Mouse (Mus musculus): ENCODE results near the gene Ank2. TPM values are rescaled to one million over a fixed set of nuclear protein-coding genes. Genes with fewer than 3 reads are reported as not detected.

Gene Ank2
- polyA plus RNA-seq, 1 experiment from 2014 or later = 49.5 TPM

GRCm38 (mm10) chr3:127235271-127235670, 263.9 kb downstream of the Ank2 start:
- no peak for ATAC-seq (ENCODE audit: insufficient number of reproducible peaks, insufficient read depth, low FRiP score, low read depth)
- Histone ChIP-seq H3K9me3 (ENCODE audit: control insufficient read depth, low read length) (no peaks in the 10 kb centered on the region), H3K36me3 (ENCODE audit: control insufficient read depth, insufficient read depth, low read length) (no peaks in the 10 kb centered on the region), H3K4me3 (ENCODE audit: control insufficient read depth in 1 of 2, insufficient read depth in 1 of 2, low read depth in 1 of 2, low read length in 2 of 2) (no peak overlapping the region), H3K27me3 (ENCODE audit: control insufficient read depth, insufficient read depth, low read length) (no peaks in the 10 kb centered on the region), H3K9ac (ENCODE audit: low read length) (no peak overlapping the region), H3K4me2 (ENCODE audit: low read length) (no peak overlapping the region), H3K4me1 (ENCODE audit: control insufficient read depth in 2 of 2, insufficient read depth in 2 of 2, low read length in 2 of 2) (no peaks in the 10 kb centered on the region), H3K27ac (replicated peaks in 1 of 2; ENCODE audit: control insufficient read depth in 1 of 2, insufficient read depth in 1 of 2, low read depth in 2 of 2, low read length in 2 of 2) (no peak overlapping the region)
- WGBS = 91% methylated on average over 5 of the region's 5 CpGs

DNA sequence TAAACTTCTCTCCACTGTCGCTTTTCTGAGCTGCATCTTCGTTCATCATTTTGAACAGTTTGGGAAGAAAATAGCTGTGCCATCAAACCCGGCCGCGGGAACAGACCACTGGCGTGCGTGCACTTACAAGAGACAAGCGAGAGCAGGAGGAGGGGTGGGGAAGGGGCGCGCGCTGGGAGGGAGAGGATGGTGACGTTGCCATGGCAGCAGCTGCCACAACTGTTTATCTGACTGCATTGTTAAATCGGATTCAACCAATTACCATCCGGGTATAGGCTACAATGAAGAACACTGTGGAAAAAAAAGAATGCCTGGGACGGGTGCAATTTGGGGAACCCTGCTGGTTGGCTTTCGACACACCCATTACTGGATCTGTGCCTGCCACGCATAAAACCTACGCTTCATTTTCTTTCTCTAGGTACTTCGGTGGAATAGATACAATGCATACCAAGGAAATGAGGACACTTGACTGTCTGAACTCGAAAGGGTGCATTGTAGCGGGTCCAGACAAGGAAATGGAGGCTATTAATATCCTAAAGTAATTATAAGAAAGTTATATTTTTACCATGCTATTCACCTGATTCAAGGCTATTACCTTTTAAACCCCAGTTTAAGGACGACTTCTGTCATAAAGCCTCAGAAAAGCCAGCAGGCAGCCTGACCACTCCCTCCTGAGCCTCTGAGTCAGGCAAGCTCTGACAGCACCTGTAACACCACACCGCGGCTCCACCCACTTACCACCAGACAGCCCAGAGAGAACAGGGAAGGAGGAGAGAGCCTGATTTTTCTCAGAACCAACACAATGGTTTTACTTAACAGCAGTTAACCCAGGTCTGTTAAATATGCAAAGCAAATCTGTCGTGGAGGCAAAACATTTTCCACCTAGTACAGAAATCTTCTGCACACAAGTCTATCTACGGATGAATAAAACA, 273.1 kb downstream of the Ank2 start:
- Histone ChIP-seq H3K4me1 (ENCODE audit: control insufficient read depth in 2 of 2, insufficient read depth in 2 of 2, low read length in 2 of 2) (peaks cover 2 to 10% of the 10 kb centered on the region in 2 experiments; a peak in 3 of 4 replicates), H3K9ac (ENCODE audit: low read length) (peak overlapping the region; percentile 21; the same call in 1 of the 2 replicates), H3K4me2 (ENCODE audit: low read length) (peak overlapping the region; percentile 88)

DNA sequence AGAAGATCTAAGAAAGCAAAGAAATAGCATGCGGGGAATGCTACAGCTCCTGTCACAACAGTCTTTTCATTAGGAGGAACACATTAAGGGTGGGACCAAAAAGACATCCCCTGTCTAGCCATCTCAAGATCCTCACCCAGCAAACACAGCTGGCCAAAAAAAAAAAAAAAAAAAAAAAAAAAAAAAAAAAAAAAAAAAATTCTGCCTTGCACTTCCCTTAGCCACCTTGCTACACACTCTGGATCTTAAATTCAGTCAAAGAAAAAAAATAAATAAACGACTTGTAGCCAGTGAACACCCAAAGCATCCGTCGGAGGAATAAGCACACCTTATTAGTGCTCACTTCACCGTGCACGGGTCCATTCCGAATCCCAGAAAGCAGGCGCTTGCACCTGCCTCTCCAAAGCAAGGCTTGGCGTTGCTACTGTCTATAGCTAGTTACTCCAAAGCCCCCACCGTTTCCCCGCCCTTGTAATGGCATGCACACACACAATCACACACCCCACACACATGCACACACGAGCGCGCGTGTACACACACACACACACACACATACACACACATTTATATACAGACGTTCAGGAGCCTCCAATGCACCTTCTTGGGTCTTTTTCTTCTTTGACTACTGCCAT, 273.9 kb downstream of the Ank2 start:
- ATAC-seq (ENCODE audit: insufficient number of reproducible peaks, insufficient read depth, low FRiP score, low read depth) = no peak
- 0 out of 2 replicates have a peak overlapping the region, but pooled peaks have one; percentile 21 for H3K9ac ChIP-seq (ENCODE audit: low read length)
- WGBS = 17% methylated on average over 16 of the region's 16 CpGs

More for the DNA sequence above, 273.1 kb downstream of the Ank2 start:
- H3K27ac ChIP-seq (replicated peaks in 1 of 2; ENCODE audit: control insufficient read depth in 1 of 2, insufficient read depth in 1 of 2, low read depth in 2 of 2, low read length in 2 of 2) = no peak overlapping the region
- no peaks in the 10 kb centered on the region for H3K27me3 ChIP-seq (ENCODE audit: control insufficient read depth, insufficient read depth, low read length)
- no peaks in the 10 kb centered on the region for H3K9me3 ChIP-seq (ENCODE audit: control insufficient read depth, low read length)
- peak overlapping the region; percentile 35 to 39 for H3K4me3 ChIP-seq (ENCODE audit: control insufficient read depth in 1 of 2, insufficient read depth in 1 of 2, low read depth in 1 of 2, low read length in 2 of 2)
- 5% methylated on average over 26 of the region's 26 CpGs for WGBS
- no peak for ATAC-seq (ENCODE audit: insufficient number of reproducible peaks, insufficient read depth, low FRiP score, low read depth)
- no peaks in the 10 kb centered on the region for H3K36me3 ChIP-seq (ENCODE audit: control insufficient read depth, insufficient read depth, low read length)

DNA sequence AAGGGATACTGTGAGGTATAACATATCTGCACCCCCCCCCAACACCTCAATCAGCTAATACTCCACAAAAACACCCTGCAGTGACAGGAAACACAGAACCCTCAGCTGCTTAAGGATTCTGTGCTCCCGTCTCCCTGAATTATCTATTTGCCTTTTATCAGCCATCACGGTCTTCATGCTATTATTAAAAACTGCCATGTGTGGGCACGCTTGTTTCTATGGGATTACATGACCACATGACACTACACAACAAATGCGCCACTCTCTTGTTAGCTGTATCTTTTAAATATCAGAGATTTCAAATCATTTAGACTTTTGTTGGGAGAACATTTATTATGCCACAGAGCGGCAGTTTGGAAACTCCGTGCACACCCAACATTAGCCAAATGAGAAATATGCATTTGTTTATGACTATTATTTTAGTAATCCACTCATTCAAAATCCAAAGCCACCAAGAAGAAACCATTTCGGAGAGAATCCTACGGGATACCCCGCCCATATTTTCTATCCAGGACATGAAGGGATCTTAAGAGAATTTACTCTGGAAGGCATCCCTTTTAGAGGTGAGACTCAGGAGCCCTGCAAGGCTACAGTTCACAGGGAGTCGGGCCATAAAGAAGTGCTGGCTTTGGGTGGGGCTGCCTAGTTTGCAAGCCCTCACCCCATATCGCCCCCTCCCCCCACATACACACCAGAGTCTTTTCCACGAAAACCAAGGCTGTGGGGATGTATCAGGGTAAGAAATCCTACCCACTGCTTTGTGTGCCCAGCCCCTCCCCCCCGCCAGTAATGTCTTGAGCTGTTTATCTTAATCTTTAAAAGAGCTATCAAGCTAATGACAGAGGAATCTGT, 274.6 kb downstream of the Ank2 start:
- Histone ChIP-seq H3K9ac (ENCODE audit: low read length) (no peak overlapping the region), H3K36me3 (ENCODE audit: control insufficient read depth, insufficient read depth, low read length) (no peaks in the 10 kb centered on the region), H3K27ac (replicated peaks in 1 of 2; ENCODE audit: control insufficient read depth in 1 of 2, insufficient read depth in 1 of 2, low read depth in 2 of 2, low read length in 2 of 2) (no peak overlapping the region), H3K4me3 (ENCODE audit: control insufficient read depth in 1 of 2, insufficient read depth in 1 of 2, low read depth in 1 of 2, low read length in 2 of 2) (no peak overlapping the region), H3K4me1 (ENCODE audit: control insufficient read depth in 2 of 2, insufficient read depth in 2 of 2, low read length in 2 of 2) (peaks cover 2 to 10% of the 10 kb centered on the region in 2 experiments; a peak in 3 of 4 replicates), H3K9me3 (ENCODE audit: control insufficient read depth, low read length) (no peaks in the 10 kb centered on the region), H3K27me3 (ENCODE audit: control insufficient read depth, insufficient read depth, low read length) (no peaks in the 10 kb centered on the region), H3K4me2 (ENCODE audit: low read length) (no peak overlapping the region)
- ATAC-seq (ENCODE audit: insufficient number of reproducible peaks, insufficient read depth, low FRiP score, low read depth) = no peak
- WGBS = 68% methylated on average over 13 of the region's 13 CpGs

More for the DNA sequence above, 273.9 kb downstream of the Ank2 start:
- H3K27me3 ChIP-seq (ENCODE audit: control insufficient read depth, insufficient read depth, low read length) = no peaks in the 10 kb centered on the region
- H3K9me3 ChIP-seq (ENCODE audit: control insufficient read depth, low read length) = no peaks in the 10 kb centered on the region
- H3K36me3 ChIP-seq (ENCODE audit: control insufficient read depth, insufficient read depth, low read length) = no peaks in the 10 kb centered on the region
- H3K27ac ChIP-seq (replicated peaks in 1 of 2; ENCODE audit: control insufficient read depth in 1 of 2, insufficient read depth in 1 of 2, low read depth in 2 of 2, low read length in 2 of 2) = no peak overlapping the region
- H3K4me1 ChIP-seq (ENCODE audit: control insufficient read depth in 2 of 2, insufficient read depth in 2 of 2, low read length in 2 of 2) = peaks cover 2 to 10% of the 10 kb centered on the region in 2 experiments; a peak in 3 of 4 replicates
- H3K4me2 ChIP-seq (ENCODE audit: low read length) = peak overlapping the region; percentile 88
- peak overlapping the region; percentile 35 to 39 for H3K4me3 ChIP-seq (ENCODE audit: control insufficient read depth in 1 of 2, insufficient read depth in 1 of 2, low read depth in 1 of 2, low read length in 2 of 2)

- Histone ChIP-seq H3K4me1 (ENCODE audit: control insufficient read depth in 2 of 2, insufficient read depth in 2 of 2, low read length in 2 of 2) (peaks cover 2 to 10% of the 10 kb centered on the region in 2 experiments; a peak in 3 of 4 replicates), H3K27ac (replicated peaks in 1 of 2; ENCODE audit: control insufficient read depth in 1 of 2, insufficient read depth in 1 of 2, low read depth in 2 of 2, low read length in 2 of 2) (no peak overlapping the region), H3K36me3 (ENCODE audit: control insufficient read depth, insufficient read depth, low read length) (no peaks in the 10 kb centered on the region), H3K9me3 (ENCODE audit: control insufficient read depth, low read length) (no peaks in the 10 kb centered on the region), H3K9ac (ENCODE audit: low read length) (no peak overlapping the region), H3K4me3 (ENCODE audit: control insufficient read depth in 1 of 2, insufficient read depth in 1 of 2, low read depth in 1 of 2, low read length in 2 of 2) (no peak overlapping the region), H3K27me3 (ENCODE audit: control insufficient read depth, insufficient read depth, low read length) (no peaks in the 10 kb centered on the region), H3K4me2 (ENCODE audit: low read length) (no peak overlapping the region)
- no peak for ATAC-seq (ENCODE audit: insufficient number of reproducible peaks, insufficient read depth, low FRiP score, low read depth)
- 79% methylated on average over 2 of the region's 2 CpGs for WGBS
Observed at GRCm38 (mm10) chr3:127222086-127222485, 277.1 kb downstream of the Ank2 start.

DNA sequence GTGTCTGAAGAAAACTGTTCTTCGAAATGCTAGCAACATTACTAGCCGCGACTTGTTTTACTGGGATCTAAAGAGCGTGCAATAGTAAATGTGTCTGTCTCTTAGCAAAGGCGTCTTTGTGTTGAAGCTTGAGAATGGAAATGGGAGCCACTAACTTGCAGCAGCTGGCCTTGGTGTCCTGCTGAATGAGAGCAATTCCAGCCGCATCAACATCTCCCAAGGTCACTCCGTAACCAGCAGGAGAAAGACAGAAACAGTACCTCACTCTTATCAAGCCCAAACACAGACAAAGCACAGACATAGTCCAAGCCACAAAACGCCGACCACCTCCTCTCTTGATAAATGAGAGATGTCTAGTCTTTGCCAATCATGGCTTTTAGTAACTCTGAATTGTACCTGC, 278.3 kb downstream of the Ank2 start:
- no peaks in the 10 kb centered on the region for H3K9me3 ChIP-seq (ENCODE audit: control insufficient read depth, low read length)
- H3K9ac ChIP-seq (ENCODE audit: low read length) = no peak overlapping the region
- no peaks in the 10 kb centered on the region for H3K36me3 ChIP-seq (ENCODE audit: control insufficient read depth, insufficient read depth, low read length)
- no peak for ATAC-seq (ENCODE audit: insufficient number of reproducible peaks, insufficient read depth, low FRiP score, low read depth)
- no peak overlapping the region for H3K4me3 ChIP-seq (ENCODE audit: control insufficient read depth in 1 of 2, insufficient read depth in 1 of 2, low read depth in 1 of 2, low read length in 2 of 2)
- no peak overlapping the region for H3K4me2 ChIP-seq (ENCODE audit: low read length)
- no peak overlapping the region for H3K27ac ChIP-seq (replicated peaks in 1 of 2; ENCODE audit: control insufficient read depth in 1 of 2, insufficient read depth in 1 of 2, low read depth in 2 of 2, low read length in 2 of 2)
- 68% methylated on average over 9 of the region's 9 CpGs for WGBS
- no peaks in the 10 kb centered on the region for H3K27me3 ChIP-seq (ENCODE audit: control insufficient read depth, insufficient read depth, low read length)
- peaks cover 2 to 3% of the 10 kb centered on the region in 2 experiments; a peak in 2 of 4 replicates for H3K4me1 ChIP-seq (ENCODE audit: control insufficient read depth in 2 of 2, insufficient read depth in 2 of 2, low read length in 2 of 2)

DNA sequence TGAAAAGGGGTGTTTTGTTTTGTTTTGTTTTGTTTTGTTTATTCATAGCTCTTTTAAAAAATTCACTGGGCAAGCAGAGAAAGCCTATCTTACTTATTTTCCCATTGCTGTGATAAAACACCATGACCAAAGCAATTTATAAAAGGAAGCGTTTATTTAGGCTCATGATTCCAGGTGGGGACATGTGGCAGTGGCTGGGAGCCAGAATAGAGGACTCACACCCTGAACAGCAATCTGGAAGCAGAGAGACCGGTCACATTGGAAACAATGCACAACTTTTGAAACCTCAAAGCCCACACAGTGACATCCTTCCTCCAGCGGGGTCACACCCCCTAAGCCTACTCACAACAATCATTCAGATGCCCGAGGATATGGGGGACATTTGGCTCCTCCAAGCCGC, 285.6 kb downstream of the Ank2 start:
- H3K36me3 ChIP-seq (ENCODE audit: control insufficient read depth, insufficient read depth, low read length) = no peaks in the 10 kb centered on the region

More for the DNA sequence above, 285.6 kb downstream of the Ank2 start:
- no peak overlapping the region for H3K4me3 ChIP-seq (ENCODE audit: control insufficient read depth in 1 of 2, insufficient read depth in 1 of 2, low read depth in 1 of 2, low read length in 2 of 2)
- H3K27me3 ChIP-seq (ENCODE audit: control insufficient read depth, insufficient read depth, low read length) = no peaks in the 10 kb centered on the region
- no peaks in the 10 kb centered on the region for H3K9me3 ChIP-seq (ENCODE audit: control insufficient read depth, low read length)
- no peak overlapping the region for H3K27ac ChIP-seq (replicated peaks in 1 of 2; ENCODE audit: control insufficient read depth in 1 of 2, insufficient read depth in 1 of 2, low read depth in 2 of 2, low read length in 2 of 2)
- no peak for ATAC-seq (ENCODE audit: insufficient number of reproducible peaks, insufficient read depth, low FRiP score, low read depth)
- no peak overlapping the region for H3K4me2 ChIP-seq (ENCODE audit: low read length)
- WGBS = 72% methylated on average over 5 of the region's 5 CpGs
- H3K4me1 ChIP-seq (ENCODE audit: control insufficient read depth in 2 of 2, insufficient read depth in 2 of 2, low read length in 2 of 2) = peaks cover 0 to 2% of the 10 kb centered on the region in 2 experiments; a peak in 1 of 4 replicates
- H3K9ac ChIP-seq (ENCODE audit: low read length) = no peak overlapping the region

Data from heart, embryonic 14.5 days (tissue).